Mouse (Mus musculus) limb, embryonic 14.5 days (tissue): ENCODE data around the gene Npas3. TPM values are rescaled to one million over a fixed set of nuclear protein-coding genes. Genes with fewer than 3 reads are reported as not detected.

ENCODE experiments used
- ATAC-seq: fragments of 200-750 bp; cut with Nextera tagmentation; 2 replicates; pipeline ENCODE4 v1.8.0; 2017; ENCODE audit warnings: low read depth, moderate number of reproducible peaks, moderate TSS enrichment; ENCODE audit not compliant: low FRiP score
- DNase-seq: peaks from one replicate; pipeline ENCODE4 v3.0.0-alpha.2; 2015; ENCODE audit warnings: low spot score
- H3K27ac ChIP-seq: fragments of 300-500 bp; sonication (generic); replicated peaks from 2 replicates; pipeline ENCODE4 v1.5.1; 2014; ENCODE audit warnings: low read depth, mild to moderate bottlenecking, low read length, moderate library complexity, mixed read lengths
- H3K27me3 ChIP-seq: fragments of 300-500 bp; sonication (generic); 2 replicates; pipeline ENCODE4 v1.6.1; 2014; ENCODE audit warnings: low read length, mixed read lengths; ENCODE audit not compliant: control insufficient read depth, insufficient read depth
- H3K36me3 ChIP-seq: fragments of 300-500 bp; sonication (generic); 2 replicates; pipeline ENCODE4 v1.6.1; 2014; ENCODE audit warnings: mild to moderate bottlenecking, low read length, moderate library complexity, mixed read lengths; ENCODE audit not compliant: control insufficient read depth, insufficient read depth
- H3K4me1 ChIP-seq: fragments of 300-500 bp; sonication (generic); 2 replicates; pipeline ENCODE4 v1.6.1; 2014; ENCODE audit warnings: antibody characterized with exemption, low read length, mixed read lengths; ENCODE audit not compliant: control insufficient read depth, insufficient read depth
- H3K4me2 ChIP-seq: fragments of 300-500 bp; sonication (generic); replicated peaks from 2 replicates; pipeline ENCODE4 v1.6.1; 2014; ENCODE audit warnings: low read depth, mild to moderate bottlenecking, low read length, moderate library complexity; ENCODE audit not compliant: severe bottlenecking
- H3K4me3 ChIP-seq: fragments of 300-500 bp; sonication (generic); replicated peaks from 2 replicates; pipeline ENCODE4 v1.5.1; 2014; ENCODE audit warnings: low read length
- H3K9ac ChIP-seq: fragments of 300-500 bp; sonication (generic); 2 replicates; pipeline ENCODE4 v1.6.1; 2014; ENCODE audit warnings: mild to moderate bottlenecking, low read depth, low read length, moderate library complexity; ENCODE audit not compliant: severe bottlenecking
- H3K9me3 ChIP-seq: fragments of 300-500 bp; sonication (generic); 2 replicates; pipeline ENCODE4 v1.6.1; 2016; ENCODE audit warnings: low read length; ENCODE audit not compliant: control insufficient read depth
- POLR2A ChIP-seq: fragments of 200-500 bp; IDR thresholded peaks from 2 replicates; pipeline ENCODE4 v1.8.0; 2012; ENCODE audit warnings: inconsistent platforms, mild to moderate bottlenecking, moderate library complexity, borderline replicate concordance; ENCODE audit not compliant: insufficient read depth, insufficient read length; ENCODE audit errors: extremely low read depth
- WGBS: fragments of 180-500 bp; shearing (Covaris S2); extraction: QIAGEN DNeasy Blood & Tissue Kit; methylation state at CpG from one replicate; pipeline ENCODE4 v1.1.7; 2014; 5-methylcytosine and 5-hydroxymethylcytosine counted together
- polyA plus RNA-seq, 2 experiments: library from polyadenylated mRNA; depleted of rRNA in 1 of 2; stranded (reverse) in 1 of 2; unstranded in 1 of 2; fragments of >200 nt; fragmentation: Nextera tagmentation in 1 of 2; extraction: Ambion mirVana in 1 of 2; gene quantifications; 2 replicates each; pipeline versions ENCODE4 v1.2.1 to v1.2.3; 2012 to 2014

Gene Npas3
- polyA plus RNA-seq, 2 experiments = 5.3 to 5.9 TPM

GRCm38 (mm10) chr12:53426006-53426405, 177.5 kb downstream of the Npas3 start:
- 93% methylated on average over 2 of the region's 2 CpGs for WGBS
- Histone ChIP-seq H3K36me3 (no peaks in the 10 kb centered on the region), H3K9me3 (no peaks in the 10 kb centered on the region), H3K9ac (no peak overlapping the region), H3K4me3 (no peak overlapping the region), H3K27ac (no peak overlapping the region), H3K4me1 (no peaks in the 10 kb centered on the region), H3K4me2 (no peak overlapping the region), H3K27me3 (no peaks in the 10 kb centered on the region)
- DNase-seq (no peak), ATAC-seq (no peak)
- no peak for TF ChIP-seq POLR2A

GRCm38 (mm10) chr12:53427153-53427552, 178.7 kb downstream of the Npas3 start:
- 85% methylated on average over 10 of the region's 10 CpGs for WGBS
- H3K4me3 ChIP-seq = no peak overlapping the region
- no peak for TF ChIP-seq POLR2A
- H3K27ac ChIP-seq = no peak overlapping the region
- ATAC-seq (no peak), DNase-seq (no peak)
- H3K9me3 ChIP-seq = no peaks in the 10 kb centered on the region
- H3K4me2 ChIP-seq = no peak overlapping the region
- no peaks in the 10 kb centered on the region for H3K4me1 ChIP-seq
- no peaks in the 10 kb centered on the region for H3K27me3 ChIP-seq
- H3K9ac ChIP-seq = no peak overlapping the region
- no peaks in the 10 kb centered on the region for H3K36me3 ChIP-seq

DNA sequence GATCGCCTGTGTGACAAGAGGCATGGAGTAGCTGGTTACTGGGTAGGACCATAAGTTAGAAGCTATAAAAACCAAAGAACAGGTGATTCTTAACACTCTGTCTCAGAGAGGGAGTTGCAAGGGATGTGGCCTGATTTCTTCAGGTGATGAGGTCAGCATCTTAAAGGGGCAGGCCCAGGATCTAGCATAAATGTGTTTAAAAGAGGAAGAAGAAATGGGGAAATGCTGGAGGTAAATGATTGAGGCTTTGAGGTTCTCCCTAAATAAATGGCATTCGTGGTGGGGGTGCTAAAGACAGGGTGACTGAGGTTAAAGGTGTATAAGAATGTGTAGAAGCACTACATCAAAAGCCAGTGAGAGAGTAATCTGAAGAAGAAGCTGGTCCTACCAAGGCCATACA, 193.6 kb downstream of the Npas3 start:
- no peak overlapping the region for H3K4me3 ChIP-seq
- WGBS = 71% methylated on average over 2 of the region's 2 CpGs
- DNase-seq (no peak), ATAC-seq (no peak)
- H3K27me3 ChIP-seq = no peaks in the 10 kb centered on the region
- H3K4me2 ChIP-seq = no peak overlapping the region
- no peaks in the 10 kb centered on the region for H3K4me1 ChIP-seq
- H3K9me3 ChIP-seq = no peaks in the 10 kb centered on the region
- no peaks in the 10 kb centered on the region for H3K36me3 ChIP-seq
- no peak overlapping the region for H3K27ac ChIP-seq
- no peak overlapping the region for H3K9ac ChIP-seq
- no peak for TF ChIP-seq POLR2A

- Histone ChIP-seq H3K27me3 (no peaks in the 10 kb centered on the region), H3K9ac (no peak overlapping the region), H3K27ac (peak overlapping the region; percentile 3; the same call in 1 of the 2 replicates), H3K4me3 (no peak overlapping the region), H3K36me3 (no peaks in the 10 kb centered on the region), H3K4me1 (peaks cover 13% of the 10 kb centered on the region; the same call in 1 of the 2 replicates), H3K9me3 (no peaks in the 10 kb centered on the region), H3K4me2 (no peak overlapping the region)
- DNase-seq = peak; percentile 61
- TF ChIP-seq POLR2A = no peak
- 27% methylated on average over 8 of the region's 8 CpGs for WGBS
- no peak for ATAC-seq
Measured at GRCm38 (mm10) chr12:53447469-53447868, 199.0 kb downstream of the Npas3 start.

DNA sequence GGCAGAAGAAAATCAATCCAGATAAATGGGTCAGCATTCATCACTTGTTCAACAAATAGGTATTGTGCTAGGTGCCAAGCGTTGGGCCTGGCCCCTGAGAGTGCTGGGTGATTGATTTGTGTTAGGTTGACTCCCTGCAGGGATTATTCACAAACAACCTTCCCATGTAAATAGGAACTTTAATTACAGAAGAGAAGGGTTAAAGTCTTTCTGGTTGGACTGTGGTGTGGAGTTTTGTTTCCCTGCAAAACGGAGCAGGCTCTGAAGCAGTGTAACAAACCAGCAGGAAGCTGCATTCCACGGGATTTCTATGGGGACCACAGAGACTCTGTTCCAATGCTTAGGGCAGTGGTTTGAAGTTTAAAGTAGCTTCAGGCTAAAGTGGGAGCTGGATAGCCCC, 199.6 kb downstream of the Npas3 start:
- ATAC-seq = no peak

DNA sequence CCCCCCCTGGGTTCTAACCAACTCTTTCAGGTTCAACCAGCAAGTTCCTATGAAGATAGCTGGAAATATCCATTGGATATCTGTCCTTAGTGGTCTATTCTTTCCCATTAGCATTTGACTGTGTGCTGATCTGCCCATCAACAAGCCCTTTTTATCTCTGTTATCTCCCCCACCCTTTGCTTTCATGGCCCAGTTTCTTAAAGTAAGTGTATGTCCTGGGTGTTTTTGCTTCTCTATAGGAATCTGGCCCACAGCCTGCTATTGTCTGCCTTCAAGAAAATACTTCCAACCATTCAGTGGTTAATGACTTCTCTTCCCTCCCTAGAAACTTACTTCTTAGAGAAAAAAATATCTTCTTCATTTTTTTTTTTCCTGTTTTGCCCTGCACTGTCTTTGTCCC, 219.1 kb downstream of the Npas3 start:
- Histone ChIP-seq H3K27me3 (no peaks in the 10 kb centered on the region), H3K36me3 (no peaks in the 10 kb centered on the region), H3K4me1 (no peaks in the 10 kb centered on the region), H3K9ac (no peak overlapping the region), H3K4me2 (no peak overlapping the region), H3K27ac (no peak overlapping the region), H3K9me3 (no peaks in the 10 kb centered on the region), H3K4me3 (no peak overlapping the region)
- no peak for TF ChIP-seq POLR2A
- no peak for ATAC-seq
- no peak for DNase-seq

More for the DNA sequence above, 199.6 kb downstream of the Npas3 start:
- no peaks in the 10 kb centered on the region for H3K9me3 ChIP-seq
- H3K4me1 ChIP-seq = peaks cover 13% of the 10 kb centered on the region; the same call in 1 of the 2 replicates
- no peak overlapping the region for H3K9ac ChIP-seq
- no peak overlapping the region for H3K4me2 ChIP-seq
- no peaks in the 10 kb centered on the region for H3K27me3 ChIP-seq
- DNase-seq = peak; percentile 36
- peak overlapping the region; percentile 3 for H3K27ac ChIP-seq
- TF ChIP-seq POLR2A = no peak
- H3K36me3 ChIP-seq = no peaks in the 10 kb centered on the region
- 10% methylated on average over 3 of the region's 3 CpGs for WGBS
- H3K4me3 ChIP-seq = no peak overlapping the region
